8 mouse cellular contexts compared by ENCODE assay signal in genomic region chrX:162791392-162791791, GRCm38 (mm10). TPM values are rescaled to one million over a fixed set of nuclear protein-coding genes. Genes with fewer than 3 reads are reported as not detected.
DNase-seq lines count a peak whose midpoint lies in the region; ATAC-seq and TF ChIP-seq lines count a peak whose summit lies in the region.
"Not testable (repeated sequence)": the region's sequence is repeated elsewhere in the genome, so short reads cannot be mapped to it uniquely, and the experiment has no call there.

No protein-coding gene starts in this region.

- DNase-seq in 416B (ENCODE audit: low read depth) (peak; percentile 27), NIH3T3 (ENCODE audit: low read depth) (peak; percentile 6)
- DNase-seq in adrenal gland, postnatal 14 days: peak; percentile 19
- peak; percentile 37 for DNase-seq in induced T-regulatory cell, adult 2 months (ENCODE audit: low read depth)
- not testable (repeated sequence) for DNase-seq in layer of hippocampus, adult 2 months (ENCODE audit: low spot score in 2 of 2); liver, postnatal 0 days
- peak; percentile 39 for DNase-seq in naive thymus-derived CD4-positive, alpha-beta T cell, adult 2 months (ENCODE audit: low read depth)
- DNase-seq in thymus, postnatal 14 days: peak; percentile 19

- not testable (repeated sequence) for H3K36me3 ChIP-seq in liver, postnatal 0 days (replicated peaks; ENCODE audit: insufficient read depth, low read length)

- 73% methylated on average over 5 of the region's 5 CpGs for WGBS in liver, postnatal 0 days (ENCODE audit: insufficient replicate concordance)

- H3K27ac ChIP-seq in layer of hippocampus, adult 2 months; liver, postnatal 0 days (ENCODE audit: low read depth): not testable (repeated sequence)

- ATAC-seq in liver, postnatal 0 days: not testable (repeated sequence)

- not testable (repeated sequence) for H3K9me3 ChIP-seq in liver, postnatal 0 days (ENCODE audit: low read length)

- not testable (repeated sequence) for TF ChIP-seq EP300 in liver, postnatal 0 days (IDR thresholded peaks at IDR 0.05; ENCODE audit: low read depth)

- not testable (repeated sequence) for H3K27me3 ChIP-seq in liver, postnatal 0 days (ENCODE audit: insufficient read depth, low read length)

- not testable (repeated sequence) for H3K9ac ChIP-seq in liver, postnatal 0 days (replicated peaks)

- peak; percentile 57 for TF ChIP-seq CTCF in layer of hippocampus, adult 2 months (conservative IDR thresholded peaks at IDR 0.05)
- peak; percentile 42 for TF ChIP-seq CTCF in liver, postnatal 0 days (IDR thresholded peaks at IDR 0.05; ENCODE audit: low read depth)

- H3K4me1 ChIP-seq in liver, postnatal 0 days (ENCODE audit: insufficient read depth): not testable (repeated sequence)

- H3K4me2 ChIP-seq in liver, postnatal 0 days (ENCODE audit: low read depth, low read length): not testable (repeated sequence)

- not testable (repeated sequence) for H3K4me3 ChIP-seq in layer of hippocampus, adult 2 months; liver, postnatal 0 days (ENCODE audit: low read depth, low read length)

RNA-seq across cellular contexts. Expression of gene Rbbp7, which starts 31.2 kb away (rescaled TPM):
- total RNA-seq in adrenal gland, postnatal 14 days (2021): 168 and 178 TPM in 2 replicates
- total RNA-seq in layer of hippocampus, adult 2 months (2021): 100 to 1,000 TPM; 157 to 166 TPM
- 194 and 217 TPM in 2 replicates for polyA plus RNA-seq in liver, postnatal 0 days (2015; fragmentation: Nextera tagmentation; extraction: Ambion mirVana)

RNA-seq across cellular contexts. Expression of gene Txlng, which starts 37.9 kb away (rescaled TPM):
- total RNA-seq in adrenal gland, postnatal 14 days (2021): 24.7 and 25.8 TPM in 2 replicates
- 10 to 100 TPM; 23.2 to 23.7 TPM for total RNA-seq in layer of hippocampus, adult 2 months (2021)
- 7.4 and 7.6 TPM in 2 replicates for polyA plus RNA-seq in liver, postnatal 0 days (2015; fragmentation: Nextera tagmentation; extraction: Ambion mirVana)
